Mouse (Mus musculus) spleen, adult 2 months (tissue): Measurements from ENCODE around the gene Gm6657.

Experiments
- CTCF ChIP-seq: fragments of 200-500 bp; IDR thresholded peaks from 2 replicates; pipeline ENCODE4 v1.5.1; 2011; ENCODE audit warnings: mild to moderate bottlenecking, inconsistent platforms; ENCODE audit not compliant: insufficient read depth, insufficient read length, insufficient replicate concordance; ENCODE audit errors: extremely low read depth
- POLR2A ChIP-seq: fragments of 200-500 bp; IDR thresholded peaks from 2 replicates; pipeline ENCODE4 v1.6.1; 2011; ENCODE audit warnings: low read depth, low read length, inconsistent platforms

- TF ChIP-seq CTCF (no peak), POLR2A (no peak)
Observed at GRCm38 (mm10) chr12:78205915-78206570, 12.0 kb downstream of the Gm6657 start.
